Mouse (Mus musculus): ENCODE measurements around the gene Rrnad1.
"Not testable (repeated sequence)": the region's sequence is repeated elsewhere in the genome, so short reads cannot be mapped to it uniquely, and the experiment has no call there.

Gene Rrnad1

GRCm38 (mm10) chr3:87919336-87920108, 11.0 kb downstream of the Rrnad1 start, which contains the start of gene Mrpl24:
Gene Mrpl24, plus strand, starts transcription at chr3:87919506.
- peak; percentile 78 for DNase-seq (ENCODE audit: extremely low read depth, low read depth, low spot score)

GRCm38 (mm10) chr3:87918551-87918950, 12.0 kb downstream of the Rrnad1 start:
- DNase-seq (ENCODE audit: extremely low read depth, low read depth, low spot score), result no peak

GRCm38 (mm10) chr3:87916990-87917389, 13.5 kb downstream of the Rrnad1 start:
- DNase-seq (ENCODE audit: extremely low read depth, low read depth, low spot score), result no peak

GRCm38 (mm10) chr3:87913891-87914290, 16.6 kb downstream of the Rrnad1 start:
- DNase-seq (ENCODE audit: extremely low read depth, low read depth, low spot score), result no peak

- no peak for DNase-seq (ENCODE audit: extremely low read depth, low read depth, low spot score)
Observed at GRCm38 (mm10) chr3:87913491-87913890, 17.0 kb downstream of the Rrnad1 start.

- no peak for DNase-seq (ENCODE audit: extremely low read depth, low read depth, low spot score)
Observed at GRCm38 (mm10) chr3:87910573-87911141, 19.9 kb downstream of the Rrnad1 start.

GRCm38 (mm10) chr3:87909874-87910273, 20.6 kb downstream of the Rrnad1 start:
- no peak for DNase-seq (ENCODE audit: extremely low read depth, low read depth, low spot score)

GRCm38 (mm10) chr3:87909381-87909780, 21.1 kb downstream of the Rrnad1 start:
- no peak for DNase-seq (ENCODE audit: extremely low read depth, low read depth, low spot score)

GRCm38 (mm10) chr3:87907906-87908305, 22.6 kb downstream of the Rrnad1 start:
- no peak for DNase-seq (ENCODE audit: extremely low read depth, low read depth, low spot score)

GRCm38 (mm10) chr3:87906981-87907857, 23.3 kb downstream of the Rrnad1 start:
- no peak for DNase-seq (ENCODE audit: extremely low read depth, low read depth, low spot score)

- no peak for DNase-seq (ENCODE audit: extremely low read depth, low read depth, low spot score)
Observed at GRCm38 (mm10) chr3:87906601-87906980, 23.9 kb downstream of the Rrnad1 start.

GRCm38 (mm10) chr3:87905880-87906485, 24.5 kb downstream of the Rrnad1 start, which contains the start of gene Hdgf:
Gene Hdgf, plus strand, starts transcription at chr3:87906321.
- DNase-seq (ENCODE audit: extremely low read depth, low read depth, low spot score), result no peak

GRCm38 (mm10) chr3:87903821-87904220, 26.7 kb downstream of the Rrnad1 start:
- DNase-seq (ENCODE audit: extremely low read depth, low read depth, low spot score), result no peak

- DNase-seq (ENCODE audit: extremely low read depth, low read depth, low spot score), result not testable (repeated sequence)
Observed at GRCm38 (mm10) chr3:87901959-87902358, 28.6 kb downstream of the Rrnad1 start.

- no peak for DNase-seq (ENCODE audit: extremely low read depth, low read depth, low spot score)
Observed at GRCm38 (mm10) chr3:87901036-87901624, 29.4 kb downstream of the Rrnad1 start.

GRCm38 (mm10) chr3:87899776-87900175, 30.7 kb downstream of the Rrnad1 start:
- DNase-seq (ENCODE audit: extremely low read depth, low read depth, low spot score), result no peak

GRCm38 (mm10) chr3:87899266-87899665, 31.3 kb downstream of the Rrnad1 start:
- no peak for DNase-seq (ENCODE audit: extremely low read depth, low read depth, low spot score)

- no peak for DNase-seq (ENCODE audit: extremely low read depth, low read depth, low spot score)
Observed at GRCm38 (mm10) chr3:87893367-87893905, 37.1 kb downstream of the Rrnad1 start.

GRCm38 (mm10) chr3:87891481-87891880, 39.0 kb downstream of the Rrnad1 start:
- DNase-seq (ENCODE audit: extremely low read depth, low read depth, low spot score), result peak; percentile 64

- not testable (repeated sequence) for DNase-seq (ENCODE audit: extremely low read depth, low read depth, low spot score)
Observed at GRCm38 (mm10) chr3:87887400-87887799, 43.1 kb downstream of the Rrnad1 start.
